Mouse (Mus musculus): ENCODE measurements around the gene Dpp9.

Gene Dpp9

DNA sequence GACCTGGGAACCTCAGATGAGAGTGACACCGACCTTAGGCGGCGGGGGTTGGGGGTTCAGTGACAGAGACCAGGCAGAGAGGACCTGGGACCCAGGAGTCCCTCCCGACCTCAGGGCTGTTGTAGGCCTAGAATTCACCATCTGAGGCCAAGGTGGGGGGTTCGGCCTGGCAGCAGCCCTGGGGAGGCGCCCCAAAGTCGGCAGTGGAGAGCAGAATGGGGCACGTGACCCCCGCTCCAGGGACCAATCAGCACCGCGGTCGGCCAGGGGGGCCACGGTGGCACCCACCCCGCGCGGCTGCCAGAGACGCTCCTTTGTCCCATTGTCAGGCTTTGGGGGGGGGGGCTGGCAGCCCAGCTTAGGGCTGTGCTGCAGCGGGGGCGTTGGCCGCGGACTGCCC lies 79.3 kb downstream of the Dpp9 start:
- no peak for DNase-seq

DNA sequence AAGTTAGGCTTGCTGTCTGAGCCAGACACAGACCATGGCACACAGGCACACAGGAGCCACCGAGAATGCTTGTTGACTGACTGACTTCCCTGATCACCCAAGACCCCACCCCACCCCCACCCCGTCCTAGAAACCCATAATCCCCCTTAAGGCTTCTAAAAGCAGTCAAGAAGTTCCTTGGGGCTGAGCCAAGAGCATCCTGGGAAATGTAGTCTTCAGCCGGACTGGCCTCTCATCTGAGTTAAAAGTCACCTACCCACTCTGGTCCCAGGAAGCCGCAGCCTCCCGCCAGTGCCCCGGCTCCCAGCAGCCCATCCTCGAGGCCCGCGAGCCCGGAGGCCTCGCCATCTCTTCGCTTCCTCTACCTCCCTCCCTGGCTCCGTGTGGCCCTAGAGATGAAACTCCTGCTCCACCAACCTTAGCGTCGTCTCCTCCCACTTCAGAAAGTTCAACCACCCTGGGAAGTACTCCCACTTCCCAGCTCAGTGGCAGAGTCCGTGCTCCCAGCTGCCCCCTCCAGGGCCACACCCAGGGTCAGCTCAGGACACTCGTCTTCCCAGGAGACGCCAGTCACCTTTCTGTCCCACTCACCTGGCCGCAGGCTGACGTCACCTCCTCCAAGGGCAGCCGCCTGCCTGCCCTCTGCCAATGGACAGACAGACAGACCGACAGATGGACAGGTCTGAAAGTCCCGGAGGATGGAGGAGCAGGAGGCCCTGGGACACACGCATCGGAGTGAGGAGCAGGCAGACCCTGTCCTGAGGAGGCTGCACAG lies 80.7 kb downstream of the Dpp9 start:
- DNase-seq: no peak

All from kidney, adult 9 months (tissue).